Mouse (Mus musculus) olfactory bulb, adult 2 months (tissue): ENCODE data around the gene Sprn.

Experiments
- CTCF ChIP-seq: fragments of 200-500 bp; IDR thresholded peaks from 2 replicates; pipeline ENCODE4 v1.5.1; 2012; ENCODE audit warnings: low read depth, mild to moderate bottlenecking, low read length, moderate library complexity; ENCODE audit not compliant: insufficient read depth
- POLR2A ChIP-seq: fragments of 200-500 bp; IDR thresholded peaks from 2 replicates; pipeline ENCODE4 v1.6.1; 2012; ENCODE audit warnings: mild to moderate bottlenecking, low read depth, low read length, moderate library complexity; ENCODE audit not compliant: insufficient read depth

DNA sequence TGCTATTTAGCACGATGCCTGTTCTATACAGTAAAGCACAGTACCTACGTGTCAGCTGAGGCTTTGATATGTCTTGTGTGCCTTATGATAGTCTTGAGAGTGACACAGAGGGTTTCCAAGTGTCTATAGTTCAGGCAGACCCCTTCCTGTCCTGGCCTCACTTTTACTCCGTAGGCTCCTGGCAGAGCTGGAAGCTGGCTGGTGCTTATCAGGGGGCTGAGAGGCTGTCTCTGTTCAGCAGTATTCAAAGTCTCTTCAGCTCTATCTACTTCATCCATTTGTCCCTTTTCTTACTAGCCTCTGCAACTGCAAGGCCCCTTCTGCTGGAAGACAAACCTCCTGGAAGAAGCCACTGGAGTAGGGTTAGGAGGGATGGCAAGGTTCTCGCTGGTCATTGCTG lies 46.4 kb upstream of the Sprn start:
- TF ChIP-seq POLR2A (no peak), CTCF (no peak)
